Mouse (Mus musculus) C2C12 (cell line): ENCODE measurements around the gene Ikbke. TPM values are rescaled to one million over a fixed set of nuclear protein-coding genes. Genes with fewer than 3 reads are reported as not detected.

Experiments used
- H3K27me3 ChIP-seq: one replicate; pipeline ENCODE4 v1.6.1; 2011; ENCODE audit not compliant: control insufficient read depth, insufficient read depth, insufficient read length
- H3K36me3 ChIP-seq: one replicate; pipeline ENCODE4 v1.6.1; 2011; ENCODE audit not compliant: control insufficient read depth, insufficient read depth
- H3K4me3 ChIP-seq: one replicate; pipeline ENCODE4 v1.5.1; 2011; ENCODE audit warnings: mild to moderate bottlenecking, control low read depth; ENCODE audit not compliant: poor library complexity, insufficient read depth, severe bottlenecking
- H3K79me2 ChIP-seq: one replicate; pipeline ENCODE4 v1.6.1; 2011; ENCODE audit not compliant: control insufficient read depth, insufficient read depth
- H3K79me3 ChIP-seq: one replicate; pipeline ENCODE4 v1.6.1; 2011; ENCODE audit warnings: low read depth, control low read depth
- H3ac ChIP-seq: one replicate; pipeline ENCODE3; 2011; ENCODE audit warnings: low read depth; ENCODE audit not compliant: control insufficient read depth, insufficient read length
- CEBPB ChIP-seq: IDR thresholded peaks from one replicate; pipeline ENCODE4 v1.6.1; 2011; ENCODE audit warnings: low read depth, mild to moderate bottlenecking, control low read depth, moderate library complexity
- CTCF ChIP-seq: IDR thresholded peaks from one replicate; pipeline ENCODE4 v1.5.1; 2011; ENCODE audit not compliant: control insufficient read depth, insufficient read depth, insufficient read length
- FOSL1 ChIP-seq: IDR thresholded peaks from one replicate; pipeline ENCODE4 v1.8.0; 2011; ENCODE audit warnings: mild to moderate bottlenecking, low read length; ENCODE audit not compliant: poor library complexity, insufficient read depth, severe bottlenecking
- MAX ChIP-seq: IDR thresholded peaks from one replicate; pipeline ENCODE4 v1.6.1; 2011; ENCODE audit warnings: mild to moderate bottlenecking, control low read depth
- MYOD1 ChIP-seq: IDR thresholded peaks from one replicate; pipeline ENCODE4 v1.6.1; 2011; ENCODE audit warnings: low read depth; ENCODE audit not compliant: control insufficient read depth, insufficient read length
- MYOG ChIP-seq: IDR thresholded peaks from one replicate; pipeline ENCODE4 v1.6.1; 2011; ENCODE audit not compliant: control insufficient read depth, insufficient read length; ENCODE audit errors: extremely low read depth
- USF1 ChIP-seq: IDR thresholded peaks from one replicate; pipeline ENCODE4 v1.6.1; 2011; ENCODE audit warnings: low read depth, mild to moderate bottlenecking, control low read depth, moderate library complexity
- polyA plus RNA-seq: library from polyadenylated mRNA; unstranded; fragments of >200 nt; fragmentation: generic; extraction: Trizol; gene quantifications from one replicate; pipeline ENCODE4 v1.2.1, GENCODE M21; 2012; ENCODE audit warnings: missing spikeins

Ikbke gene
- polyA plus RNA-seq, 1 experiment: 1.4 TPM

DNA sequence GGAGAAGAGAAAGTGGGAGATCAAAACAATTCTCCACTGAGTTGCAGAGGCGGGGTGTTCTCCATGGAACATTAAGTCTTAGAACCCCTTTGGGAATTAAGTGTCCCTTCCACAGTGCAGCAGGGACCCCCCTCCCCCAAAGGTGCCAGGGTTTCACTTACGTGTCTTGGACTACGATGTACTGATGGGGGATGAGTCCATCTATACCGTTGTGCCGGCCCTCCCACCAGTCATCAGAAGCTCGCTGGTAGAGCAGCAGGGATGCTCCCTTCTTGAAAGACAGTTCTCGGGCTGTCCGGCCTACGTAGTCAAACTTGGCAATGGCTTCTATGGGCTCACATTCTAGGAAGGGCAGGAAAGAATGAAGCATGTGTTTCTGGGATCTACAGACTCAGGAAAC, 18.8 kb upstream of the Ikbke start:
- H3K27me3 ChIP-seq: no peaks in the 10 kb centered on the region
- no peaks in the 10 kb centered on the region for H3K79me2 ChIP-seq
- H3K36me3 ChIP-seq: peaks cover 14% of the 10 kb centered on the region
- H3K79me3 ChIP-seq: no peaks in the 10 kb centered on the region
- no peak overlapping the region for H3ac ChIP-seq
- TF ChIP-seq MAX (no peak), CTCF (no peak), MYOG (no peak), MYOD1 (no peak)
- H3K4me3 ChIP-seq: no peak overlapping the region

DNA sequence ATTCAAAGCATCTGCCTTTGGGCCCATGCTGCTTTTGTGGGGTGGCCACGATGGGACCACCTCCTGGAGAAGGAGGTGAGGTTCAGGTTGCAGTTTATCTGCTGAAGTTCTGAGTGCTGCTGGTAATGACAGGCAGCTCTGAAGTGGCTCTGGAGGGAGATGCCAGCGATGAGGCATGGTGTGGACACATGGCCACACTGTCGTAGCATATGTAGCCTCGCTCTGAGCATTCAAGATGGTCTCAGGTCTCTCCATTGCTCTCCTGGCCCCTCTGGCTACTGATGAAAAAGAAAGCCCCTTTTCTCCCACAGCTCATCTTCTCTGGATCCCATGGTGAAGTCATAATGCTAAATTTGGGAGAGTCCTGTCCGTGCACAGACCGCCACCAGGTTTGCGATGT, 17.3 kb upstream of the Ikbke start:
- Histone ChIP-seq H3K79me3 (no peaks in the 10 kb centered on the region), H3ac (no peak overlapping the region), H3K36me3 (peaks cover 18% of the 10 kb centered on the region), H3K79me2 (no peaks in the 10 kb centered on the region), H3K4me3 (no peak overlapping the region), H3K27me3 (no peaks in the 10 kb centered on the region)
- no peak for TF ChIP-seq CEBPB
- TF ChIP-seq MYOG: no peak
- no peak for TF ChIP-seq USF1
- TF ChIP-seq CTCF: no peak
- no peak for TF ChIP-seq MAX
- TF ChIP-seq FOSL1: no peak

DNA sequence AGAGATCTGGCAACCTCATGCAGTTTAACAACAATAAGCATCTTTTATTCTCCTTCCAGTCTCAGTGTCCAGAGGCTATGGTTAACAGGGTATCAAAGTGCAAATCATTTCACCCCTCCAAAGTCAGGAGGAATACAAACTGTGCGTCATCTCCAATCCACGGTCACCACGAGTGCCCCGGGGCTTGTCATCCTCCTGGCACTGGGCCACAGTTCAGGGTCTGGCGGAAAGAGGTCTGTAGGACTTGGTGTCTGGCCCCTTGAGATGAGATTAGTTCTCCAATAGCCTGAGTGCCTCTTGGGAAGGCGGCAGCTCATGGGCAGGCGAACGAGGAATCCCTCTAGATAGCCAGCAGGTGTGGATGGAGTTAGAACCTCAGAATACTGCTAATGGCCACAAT, 15.8 kb upstream of the Ikbke start:
- Histone ChIP-seq H3K79me2 (no peaks in the 10 kb centered on the region), H3K4me3 (no peak overlapping the region), H3K36me3 (peaks cover 15% of the 10 kb centered on the region), H3K79me3 (no peaks in the 10 kb centered on the region), H3K27me3 (no peaks in the 10 kb centered on the region), H3ac (no peak overlapping the region)
- TF ChIP-seq CEBPB: no peak
- no peak for TF ChIP-seq USF1
- no peak for TF ChIP-seq CTCF
- TF ChIP-seq MAX: no peak
- TF ChIP-seq FOSL1: no peak
- no peak for TF ChIP-seq MYOG
- no peak for TF ChIP-seq MYOD1

DNA sequence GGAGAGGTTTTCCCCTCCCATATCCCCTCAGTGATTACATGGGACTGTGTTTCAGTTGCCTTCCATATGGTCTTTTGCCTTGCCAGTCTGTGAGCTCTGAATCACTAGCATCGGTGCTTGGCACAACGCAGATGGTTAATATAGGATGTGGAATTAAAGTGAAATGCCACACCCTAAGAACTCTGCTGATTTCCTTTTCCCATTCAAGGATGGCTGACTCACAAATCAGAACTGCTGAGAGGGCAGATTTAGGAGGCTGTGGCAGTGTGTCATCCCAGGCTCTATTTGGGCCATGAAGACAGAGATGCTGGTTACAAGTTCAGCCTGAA, 14.5 kb upstream of the Ikbke start:
- no peak overlapping the region for H3ac ChIP-seq
- TF ChIP-seq MYOD1 (no peak), MAX (no peak), FOSL1 (no peak), USF1 (no peak), CEBPB (no peak), CTCF (no peak), MYOG (no peak)
- no peaks in the 10 kb centered on the region for H3K27me3 ChIP-seq
- no peak overlapping the region for H3K4me3 ChIP-seq
- H3K79me2 ChIP-seq: no peaks in the 10 kb centered on the region
- H3K79me3 ChIP-seq: no peaks in the 10 kb centered on the region
- peaks cover 21% of the 10 kb centered on the region for H3K36me3 ChIP-seq

DNA sequence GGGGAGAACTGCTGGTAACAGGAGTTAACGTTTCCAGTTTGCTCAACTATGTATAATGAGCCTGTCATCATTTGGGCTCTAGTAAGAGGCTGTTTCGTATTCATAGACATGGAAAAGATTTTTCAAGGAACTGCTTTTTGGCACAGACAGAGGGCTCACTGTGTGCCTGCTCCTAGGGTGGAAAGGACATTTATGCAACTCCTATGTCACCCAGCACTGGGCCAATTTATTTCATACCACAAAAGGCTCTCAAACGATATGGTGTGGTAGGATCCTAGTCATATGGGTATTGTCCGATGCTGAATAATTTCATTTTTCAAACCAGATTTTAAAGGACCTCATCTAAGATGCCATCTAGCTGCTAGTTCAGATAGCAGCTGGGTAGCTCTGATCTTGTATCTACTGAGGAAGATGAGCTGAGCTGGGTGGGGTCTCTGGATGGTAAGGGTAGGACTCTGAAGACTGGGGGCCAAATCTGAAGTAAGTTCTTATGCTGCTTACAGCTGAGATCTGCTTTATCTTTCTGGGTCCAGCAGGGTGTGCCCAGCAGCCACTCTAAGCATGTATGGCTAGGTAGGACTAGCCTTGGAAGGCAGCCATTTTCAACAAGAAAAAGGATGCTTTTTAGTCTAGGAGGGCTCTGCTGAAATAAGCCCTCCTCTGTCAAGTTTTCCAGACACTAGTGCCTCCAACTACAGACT, 14.0 kb upstream of the Ikbke start:
- TF ChIP-seq USF1 (no peak), MYOD1 (no peak), MYOG (no peak), MAX (no peak), CTCF (no peak), CEBPB (no peak), FOSL1 (no peak)
- Histone ChIP-seq H3K27me3 (no peaks in the 10 kb centered on the region), H3ac (no peak overlapping the region), H3K4me3 (no peak overlapping the region), H3K79me3 (no peaks in the 10 kb centered on the region), H3K79me2 (no peaks in the 10 kb centered on the region), H3K36me3 (peaks cover 24% of the 10 kb centered on the region)

DNA sequence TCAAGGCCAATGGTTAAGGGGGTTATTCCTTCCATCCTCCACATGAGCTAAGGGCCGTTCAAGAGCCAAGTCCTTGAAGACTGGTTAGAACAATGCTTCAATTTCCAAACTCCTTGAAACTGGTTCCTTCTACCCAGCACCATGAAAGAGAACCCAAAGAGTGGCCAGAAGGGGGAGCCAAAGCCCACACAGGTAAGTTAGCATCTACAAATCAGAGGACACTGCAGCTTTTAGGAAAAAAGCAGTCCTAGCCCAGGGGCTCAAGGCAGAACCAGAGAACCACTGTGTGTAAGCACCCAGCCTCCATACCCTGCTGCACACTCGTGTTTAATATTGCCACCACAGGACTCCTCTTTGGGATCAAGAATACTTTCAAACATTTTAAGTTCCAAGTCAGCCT, 11.2 kb upstream of the Ikbke start:
- TF ChIP-seq MAX: no peak
- no peak for TF ChIP-seq MYOG
- peaks cover 20% of the 10 kb centered on the region for H3K36me3 ChIP-seq
- H3K27me3 ChIP-seq: no peaks in the 10 kb centered on the region
- no peaks in the 10 kb centered on the region for H3K79me2 ChIP-seq
- H3K79me3 ChIP-seq: no peaks in the 10 kb centered on the region
- no peak overlapping the region for H3K4me3 ChIP-seq
- H3ac ChIP-seq: no peak overlapping the region
